Mouse (Mus musculus) CD4-positive, CD25-positive, alpha-beta regulatory T cell (primary cell): ENCODE measurements around the gene Pfpl. TPM values are rescaled to one million over a fixed set of nuclear protein-coding genes. Genes with fewer than 3 reads are reported as not detected.

Experiments used
- polyA plus RNA-seq: library from polyadenylated mRNA; unstranded; fragments of 100-300 nt; shearing (Covaris generic); gene quantifications from one replicate; pipeline ENCODE4 v1.2.1, GENCODE M21; 2017

Gene Pfpl
- polyA plus RNA-seq = 0.08 TPM

GRCm38 (mm10) chr19:12427605-12428004 lies at the start of gene Pfpl:
Pfpl (plus strand) TSS chr19:12427905.

GRCm38 (mm10) chr19:12386979-12387378 lies 40.7 kb upstream of the Pfpl start, which contains the start of gene Olfr1440:
Olfr1440 (plus strand) TSS chr19:12387279.

DNA sequence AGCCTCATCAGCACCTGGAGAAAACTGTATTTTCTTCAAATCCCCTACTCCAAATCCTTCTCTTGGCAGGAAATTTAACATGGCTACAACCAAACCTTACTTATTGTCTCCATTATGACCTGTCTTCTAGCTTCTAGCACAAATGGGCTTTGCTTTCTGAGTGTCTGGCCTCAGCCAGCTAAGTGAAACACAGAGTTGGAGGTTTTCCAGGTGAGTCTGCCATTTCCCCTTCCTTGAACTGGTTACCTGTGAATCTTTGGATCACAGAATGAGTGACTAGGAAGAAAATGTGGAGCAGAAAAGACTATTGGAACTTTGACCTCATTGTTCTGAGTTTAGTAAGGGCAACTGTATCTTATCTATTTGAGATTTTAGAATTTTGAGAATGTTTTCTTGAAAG lies 10.3 kb upstream of the Pfpl start, which contains the start of gene Olfr1441:
Gene Olfr1441, plus strand, starts transcription at position 73 of the 400 bp plus-strand sequence.

GRCm38 (mm10) chr19:12460282-12461249 lies 32.9 kb downstream of the Pfpl start, which contains the start of gene Mpeg1:
Mpeg1 (plus strand) TSS chr19:12460779.

Other genes starting within 250 kb of the Pfpl start
- not detected for gene Olfr1431, start 227.3 kb upstream of the Pfpl start, polyA plus RNA-seq
- not detected for gene Olfr1432, start 195.3 kb upstream of the Pfpl start, polyA plus RNA-seq
- not detected for gene Olfr262, start 186.2 kb upstream of the Pfpl start, polyA plus RNA-seq
- gene Olfr235, start 166.9 kb upstream of the Pfpl start, polyA plus RNA-seq = not detected
- not detected for gene Olfr1434, start 148.1 kb upstream of the Pfpl start, polyA plus RNA-seq
- not detected for gene Olfr1436, start 128.8 kb upstream of the Pfpl start, polyA plus RNA-seq
- 0.11 TPM for gene Olfr1437, start 102.8 kb upstream of the Pfpl start, polyA plus RNA-seq
- gene Olfr1438-ps1, start 92.0 kb upstream of the Pfpl start, polyA plus RNA-seq = not detected
- not detected for gene Olfr1440, start 40.6 kb upstream of the Pfpl start, polyA plus RNA-seq
- gene Olfr1441, start 10.5 kb upstream of the Pfpl start, polyA plus RNA-seq = not detected
- gene Mpeg1, start 32.9 kb downstream of the Pfpl start, polyA plus RNA-seq = 0.50 TPM
- gene Dtx4, start 73.5 kb downstream of the Pfpl start, polyA plus RNA-seq = 7.9 TPM
- gene Fam111a, start 117.8 kb downstream of the Pfpl start, polyA plus RNA-seq = 39.7 TPM
- not detected for gene Gm4952, start 172.1 kb downstream of the Pfpl start, polyA plus RNA-seq
- gene Glyat, start 205.4 kb downstream of the Pfpl start, polyA plus RNA-seq = not detected
- not detected for gene Olfr1442, start 242.5 kb downstream of the Pfpl start, polyA plus RNA-seq